Mouse (Mus musculus): ENCODE measurements around the gene Nup155.
"Not testable (repeated sequence)": the region's sequence is repeated elsewhere in the genome, so short reads cannot be mapped to it uniquely, and the experiment has no call there.

Nup155 gene

GRCm38 (mm10) chr15:8108966-8109743 lies at the start of gene Nup155:
Gene Nup155 (plus strand): TSS chr15:8109273.
- peak; percentile 93 for DNase-seq (ENCODE audit: low spot score)

- no peak for DNase-seq (ENCODE audit: low spot score)
These were observed 43.9 kb upstream of the Nup155 start for GRCm38 (mm10) chr15:8065221-8065620.

- DNase-seq (ENCODE audit: low spot score), result not testable (repeated sequence)
These were observed 35.9 kb upstream of the Nup155 start for GRCm38 (mm10) chr15:8073159-8073558.

- DNase-seq (ENCODE audit: low spot score), result no peak
These were observed 26.9 kb upstream of the Nup155 start for GRCm38 (mm10) chr15:8082139-8082538.

GRCm38 (mm10) chr15:8087293-8087692 lies 21.8 kb upstream of the Nup155 start:
- no peak for DNase-seq (ENCODE audit: low spot score)

- no peak for DNase-seq (ENCODE audit: low spot score)
These were observed 20.4 kb upstream of the Nup155 start for GRCm38 (mm10) chr15:8088715-8089114.

- no peak for DNase-seq (ENCODE audit: low spot score)
These were observed 18.4 kb upstream of the Nup155 start for GRCm38 (mm10) chr15:8090685-8091084.

GRCm38 (mm10) chr15:8092668-8093067 lies 16.4 kb upstream of the Nup155 start:
- DNase-seq (ENCODE audit: low spot score), result not testable (repeated sequence)

- DNase-seq (ENCODE audit: low spot score), result peak; percentile 72
These were observed 11.2 kb upstream of the Nup155 start for GRCm38 (mm10) chr15:8097853-8098252.

GRCm38 (mm10) chr15:8098774-8099749 lies 10.0 kb upstream of the Nup155 start, which contains the start of gene Wdr70:
Gene Wdr70 (minus strand): TSS chr15:8099209.
- peak; percentile 99 for DNase-seq (ENCODE audit: low spot score)

GRCm38 (mm10) chr15:8101975-8102542 lies 7.0 kb upstream of the Nup155 start:
- DNase-seq (ENCODE audit: low spot score), result not testable (repeated sequence)

- DNase-seq (ENCODE audit: low spot score), result no peak
These were observed 610 bp upstream of the Nup155 start for GRCm38 (mm10) chr15:8108360-8108965.

- no peak for DNase-seq (ENCODE audit: low spot score)
These were observed 709 bp downstream of the Nup155 start for GRCm38 (mm10) chr15:8109782-8110181.

GRCm38 (mm10) chr15:8129281-8129680 lies 20.2 kb downstream of the Nup155 start:
- DNase-seq (ENCODE audit: low spot score), result no peak

- DNase-seq (ENCODE audit: low spot score), result no peak
These were observed 22.2 kb downstream of the Nup155 start for GRCm38 (mm10) chr15:8131268-8131667.

- no peak for DNase-seq (ENCODE audit: low spot score)
These were observed 22.7 kb downstream of the Nup155 start for GRCm38 (mm10) chr15:8131761-8132160.

- no peak for DNase-seq (ENCODE audit: low spot score)
These were observed 26.5 kb downstream of the Nup155 start for GRCm38 (mm10) chr15:8135606-8136005.

GRCm38 (mm10) chr15:8161841-8162240 lies 52.8 kb downstream of the Nup155 start:
- DNase-seq (ENCODE audit: low spot score), result no peak

GRCm38 (mm10) chr15:8168591-8169265 lies 59.7 kb downstream of the Nup155 start, which contains the start of gene Cplane1:
Gene Cplane1 (plus strand): TSS chr15:8169106.
- peak; percentile 97 for DNase-seq (ENCODE audit: low spot score)

- no peak for DNase-seq (ENCODE audit: low spot score)
These were observed 60.2 kb downstream of the Nup155 start for GRCm38 (mm10) chr15:8169266-8169746.

GRCm38 (mm10) chr15:8189563-8189962 lies 80.5 kb downstream of the Nup155 start:
- DNase-seq (ENCODE audit: low spot score), result no peak
